Mouse (Mus musculus) lung, postnatal 0 days (tissue): ENCODE results near the gene Cdh13. TPM values are rescaled to one million over a fixed set of nuclear protein-coding genes. Genes with fewer than 3 reads are reported as not detected.

Experiments
- ATAC-seq: fragments of 200-750 bp; cut with Nextera tagmentation; 2 replicates; pipeline ENCODE4 v1.8.0; 2017; ENCODE audit warnings: moderate library complexity
- DNase-seq: peaks from one replicate; pipeline ENCODE4 v3.0.0-alpha.2; 2016; ENCODE audit warnings: low spot score
- H3K27ac ChIP-seq: fragments of 300-500 bp; sonication (generic); 2 replicates; pipeline ENCODE4 v1.5.1; 2014; ENCODE audit warnings: antibody characterized with exemption, mild to moderate bottlenecking, low read length, mixed read lengths
- H3K27me3 ChIP-seq: fragments of 300-500 bp; sonication (generic); replicated peaks from 2 replicates; pipeline ENCODE4 v1.6.1; 2014; ENCODE audit warnings: low read length, mixed read lengths; ENCODE audit not compliant: insufficient read depth
- H3K36me3 ChIP-seq: fragments of 300-500 bp; sonication (generic); 2 replicates; pipeline ENCODE4 v1.6.1; 2014; ENCODE audit warnings: low read length, mixed read lengths; ENCODE audit not compliant: insufficient read depth
- H3K4me1 ChIP-seq: fragments of 300-500 bp; sonication (generic); 2 replicates; pipeline ENCODE4 v1.6.1; 2014; ENCODE audit warnings: antibody characterized with exemption, low read depth, low read length, mixed read lengths; ENCODE audit not compliant: insufficient read depth
- H3K4me2 ChIP-seq: fragments of 300-500 bp; sonication (generic); replicated peaks from 2 replicates; pipeline ENCODE4 v1.6.1; 2014; ENCODE audit warnings: low read depth, mild to moderate bottlenecking, low read length, moderate library complexity, mixed read lengths
- H3K4me3 ChIP-seq: fragments of 300-500 bp; sonication (generic); 2 replicates; pipeline ENCODE4 v1.5.1; 2014; ENCODE audit warnings: low read depth, low read length
- H3K9ac ChIP-seq: fragments of 300-500 bp; sonication (generic); replicated peaks from 2 replicates; pipeline ENCODE4 v1.6.1; 2014; ENCODE audit warnings: low read depth, mild to moderate bottlenecking
- H3K9me3 ChIP-seq: fragments of 300-500 bp; sonication (generic); 2 replicates; pipeline ENCODE4 v1.6.1; 2016; ENCODE audit warnings: low read length, mixed read lengths
- CTCF ChIP-seq: IDR thresholded peaks from 2 replicates; pipeline ENCODE4 v1.5.1; 2016; ENCODE audit warnings: antibody characterized with exemption, mild to moderate bottlenecking
- EP300 ChIP-seq: IDR thresholded peaks from 2 replicates; pipeline ENCODE4 v1.6.1; 2016; ENCODE audit warnings: antibody characterized with exemption, mild to moderate bottlenecking, control low read depth
- WGBS: fragments of 180-500 bp; shearing (Covaris S2); extraction: QIAGEN DNeasy Blood & Tissue Kit; methylation state at CpG from one replicate; pipeline ENCODE4 v1.1.7; 2014; 5-methylcytosine and 5-hydroxymethylcytosine counted together
- polyA plus RNA-seq: library from polyadenylated mRNA; unstranded; fragments of >200 nt; fragmentation: Nextera tagmentation; extraction: Ambion mirVana; gene quantifications from 2 replicates; pipeline ENCODE4 v1.2.1, GENCODE M21; 2015

Gene Cdh13
- polyA plus RNA-seq, 1 experiment from 2014 or later, result 8.6 TPM

DNA sequence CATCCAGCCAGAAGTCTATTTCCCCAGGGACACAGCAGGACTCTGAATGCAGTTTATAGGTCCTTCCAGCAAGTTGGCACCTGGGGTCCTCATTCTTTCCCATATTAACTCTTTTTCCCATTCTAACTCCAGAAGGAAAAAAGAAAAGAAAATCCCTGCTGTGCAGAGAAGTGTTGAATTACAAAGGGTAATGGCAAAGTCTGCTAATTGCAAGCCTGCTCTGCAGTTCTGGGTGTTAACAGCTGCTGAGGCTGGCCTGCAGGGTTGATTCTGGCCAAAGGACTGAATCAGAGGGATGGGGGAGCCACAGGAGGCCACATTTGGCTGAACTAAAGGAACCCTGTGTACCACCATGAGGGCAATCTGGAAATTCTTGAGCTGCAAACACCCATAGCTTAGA lies 562.2 kb downstream of the Cdh13 start:
- no peaks in the 10 kb centered on the region for H3K4me1 ChIP-seq
- H3K9ac ChIP-seq, result no peak overlapping the region
- TF ChIP-seq CTCF, result no peak
- TF ChIP-seq EP300, result no peak
- DNase-seq (no peak), ATAC-seq (no peak)
- H3K36me3 ChIP-seq, result no peaks in the 10 kb centered on the region
- no peaks in the 10 kb centered on the region for H3K27me3 ChIP-seq
- no peak overlapping the region for H3K4me2 ChIP-seq
- no peak overlapping the region for H3K4me3 ChIP-seq
- no peaks in the 10 kb centered on the region for H3K9me3 ChIP-seq
- H3K27ac ChIP-seq, result no peak overlapping the region

DNA sequence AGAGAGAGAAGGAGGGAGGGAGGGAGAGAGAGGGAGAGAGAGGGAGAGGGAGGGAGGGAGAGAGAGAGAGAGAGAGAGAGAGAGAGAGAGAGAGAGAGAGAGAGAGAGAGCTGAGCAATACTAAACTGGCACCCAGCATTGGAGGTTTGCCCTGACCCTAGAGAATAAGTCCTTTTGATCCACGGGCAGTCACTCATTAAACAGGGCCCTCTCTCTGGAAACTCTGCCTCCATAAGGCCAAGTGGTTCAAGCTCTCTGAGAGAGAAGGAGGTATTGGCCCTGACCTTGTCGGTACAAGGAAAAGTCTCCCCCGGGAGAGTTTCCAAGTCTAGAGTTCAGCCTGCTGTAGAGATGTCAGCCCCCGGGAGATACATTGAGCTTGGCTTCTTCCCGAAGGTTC lies 564.5 kb downstream of the Cdh13 start:
- ATAC-seq (no peak), DNase-seq (no peak)
- H3K27ac ChIP-seq, result no peak overlapping the region
- H3K36me3 ChIP-seq, result no peaks in the 10 kb centered on the region
- H3K27me3 ChIP-seq, result no peaks in the 10 kb centered on the region
- H3K9me3 ChIP-seq, result no peaks in the 10 kb centered on the region
- TF ChIP-seq CTCF (no peak), EP300 (no peak)
- H3K4me1 ChIP-seq, result no peaks in the 10 kb centered on the region
- H3K4me3 ChIP-seq, result no peak overlapping the region
- 39% methylated on average over 5 of the region's 5 CpGs for WGBS
- no peak overlapping the region for H3K9ac ChIP-seq
- H3K4me2 ChIP-seq, result no peak overlapping the region

DNA sequence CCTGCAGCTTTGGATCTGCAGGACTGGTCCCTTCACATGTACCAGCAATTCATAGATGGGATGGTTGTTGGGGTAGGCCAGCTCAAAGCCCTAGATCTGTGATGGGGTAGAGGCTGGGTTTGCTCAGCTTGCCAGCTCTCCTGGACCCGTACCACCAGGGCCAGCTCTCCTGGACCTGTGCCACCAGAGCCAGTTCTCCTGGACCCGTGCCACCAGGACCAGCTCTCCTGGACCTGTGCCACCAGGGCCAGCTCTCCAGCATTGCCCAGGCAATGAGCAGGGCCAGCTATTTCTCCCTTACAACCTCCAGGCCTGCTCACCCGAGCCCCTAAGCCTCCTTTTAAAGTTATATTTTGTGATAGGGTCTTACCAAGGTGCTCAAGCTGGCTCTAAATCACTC lies 566.0 kb downstream of the Cdh13 start:
- no peaks in the 10 kb centered on the region for H3K36me3 ChIP-seq
- ATAC-seq (no peak), DNase-seq (no peak)
- H3K9ac ChIP-seq, result no peak overlapping the region
- H3K27me3 ChIP-seq, result no peaks in the 10 kb centered on the region
- H3K4me3 ChIP-seq, result no peak overlapping the region
- H3K4me1 ChIP-seq, result no peaks in the 10 kb centered on the region
- no peaks in the 10 kb centered on the region for H3K9me3 ChIP-seq
- no peak overlapping the region for H3K27ac ChIP-seq
- 54% methylated on average over 3 of the region's 3 CpGs for WGBS
- H3K4me2 ChIP-seq, result no peak overlapping the region
- TF ChIP-seq CTCF, result no peak
- TF ChIP-seq EP300, result no peak

DNA sequence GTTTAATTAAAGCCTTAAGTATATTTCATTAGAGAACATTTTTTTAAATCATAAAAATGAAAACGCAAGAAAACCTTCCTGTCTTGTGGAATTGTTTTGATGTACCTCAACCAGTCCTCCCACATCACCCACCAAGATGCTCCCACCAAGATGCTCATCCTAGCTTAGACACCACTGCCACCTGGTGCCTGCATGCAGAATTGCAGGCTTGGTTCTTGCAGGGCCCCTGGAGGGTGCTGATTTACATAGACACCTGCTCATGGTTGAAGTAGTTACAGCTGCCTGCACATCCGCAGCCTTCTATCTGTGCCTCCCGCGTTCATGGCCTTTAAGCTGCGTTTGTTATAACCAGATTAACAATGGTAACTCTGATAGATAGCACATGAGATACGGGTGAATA lies 566.8 kb downstream of the Cdh13 start:
- Histone ChIP-seq H3K36me3 (no peaks in the 10 kb centered on the region), H3K9ac (no peak overlapping the region), H3K9me3 (no peaks in the 10 kb centered on the region), H3K27ac (no peak overlapping the region), H3K4me2 (no peak overlapping the region), H3K4me1 (no peaks in the 10 kb centered on the region), H3K27me3 (no peaks in the 10 kb centered on the region), H3K4me3 (no peak overlapping the region)
- peak; percentile 92 for TF ChIP-seq CTCF
- TF ChIP-seq EP300, result no peak
- peak; percentile 44 for DNase-seq
- no peak for ATAC-seq
- WGBS, result 18% methylated on average over 6 of the region's 6 CpGs

DNA sequence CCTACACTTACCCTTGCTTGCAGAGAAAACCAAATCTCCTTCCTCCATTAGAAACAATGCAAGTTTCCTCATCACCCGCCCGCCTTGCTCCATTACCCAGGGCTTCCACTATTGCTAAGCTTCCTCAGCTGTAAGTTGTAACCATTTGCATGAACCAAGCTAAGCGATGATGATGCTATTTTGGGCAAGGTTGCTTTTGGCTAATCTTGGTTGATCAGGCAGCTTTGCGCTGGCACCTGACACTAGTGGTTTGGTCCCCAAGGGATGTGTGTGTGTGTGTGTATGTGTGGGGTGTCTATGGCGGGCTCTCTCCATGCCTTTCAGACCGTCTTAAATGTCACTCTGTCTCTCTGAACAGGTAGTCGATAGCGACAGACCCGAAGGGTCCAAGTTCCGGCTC lies 567.8 kb downstream of the Cdh13 start:
- Histone ChIP-seq H3K27me3 (no peaks in the 10 kb centered on the region), H3K9me3 (no peaks in the 10 kb centered on the region), H3K9ac (no peak overlapping the region), H3K27ac (no peak overlapping the region), H3K4me3 (no peak overlapping the region), H3K4me2 (no peak overlapping the region), H3K36me3 (no peaks in the 10 kb centered on the region), H3K4me1 (no peaks in the 10 kb centered on the region)
- TF ChIP-seq CTCF, result no peak
- TF ChIP-seq EP300, result no peak
- DNase-seq (no peak), ATAC-seq (no peak)
- WGBS, result 89% methylated on average over 10 of the region's 10 CpGs

DNA sequence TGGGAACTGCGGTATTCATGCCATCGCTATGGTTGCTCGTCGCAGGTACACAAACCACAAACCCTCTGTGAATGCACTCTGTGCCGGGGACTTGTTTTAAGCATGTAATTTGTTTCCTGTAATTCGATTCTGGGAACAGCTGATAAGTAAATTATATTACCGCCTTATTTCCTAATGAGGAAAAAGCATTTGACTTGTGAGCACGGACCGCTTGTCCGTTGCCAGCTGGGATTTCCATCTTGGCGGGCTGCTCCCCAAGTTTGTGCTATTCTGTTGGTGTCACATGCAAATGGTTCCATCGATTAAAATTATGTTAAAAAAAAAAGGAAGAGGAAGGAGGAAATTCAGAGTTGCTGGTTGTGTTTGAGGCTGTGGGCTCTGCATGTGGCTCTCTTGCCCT lies 569.3 kb downstream of the Cdh13 start:
- no peak for ATAC-seq
- Histone ChIP-seq H3K27ac (no peak overlapping the region), H3K36me3 (no peaks in the 10 kb centered on the region), H3K4me2 (no peak overlapping the region), H3K9me3 (no peaks in the 10 kb centered on the region), H3K9ac (no peak overlapping the region), H3K4me1 (no peaks in the 10 kb centered on the region), H3K27me3 (no peaks in the 10 kb centered on the region), H3K4me3 (no peak overlapping the region)
- TF ChIP-seq EP300 (no peak), CTCF (no peak)
- DNase-seq, result no peak
- WGBS, result 75% methylated on average over 12 of the region's 12 CpGs

DNA sequence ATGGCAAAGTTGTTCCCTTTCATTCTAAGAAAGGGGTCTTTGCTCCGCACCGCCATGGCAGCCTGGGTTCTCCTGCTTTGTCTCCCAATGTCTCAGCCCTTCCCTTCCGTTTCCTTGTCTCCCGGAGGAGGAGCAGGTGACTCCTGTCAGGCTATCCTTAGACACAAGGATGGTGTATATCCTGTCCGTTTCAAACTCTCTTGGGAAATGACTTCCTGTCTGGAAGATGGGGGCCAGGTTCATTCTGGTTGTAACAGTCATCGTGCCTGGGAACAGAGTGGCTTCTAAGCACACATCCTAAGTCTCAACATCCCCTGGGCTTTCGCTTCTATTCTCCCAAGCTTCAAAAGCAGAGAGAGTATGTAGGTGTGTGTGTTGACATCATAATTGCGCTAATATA lies 571.1 kb downstream of the Cdh13 start:
- no peak for DNase-seq
- TF ChIP-seq CTCF (no peak), EP300 (no peak)
- Histone ChIP-seq H3K27me3 (no peaks in the 10 kb centered on the region), H3K4me2 (no peak overlapping the region), H3K27ac (no peak overlapping the region), H3K4me3 (no peak overlapping the region), H3K9me3 (no peaks in the 10 kb centered on the region), H3K4me1 (no peaks in the 10 kb centered on the region), H3K9ac (no peak overlapping the region), H3K36me3 (no peaks in the 10 kb centered on the region)
- 69% methylated on average over 8 of the region's 8 CpGs for WGBS
- no peak for ATAC-seq
